Mouse (Mus musculus): ENCODE measurements around the gene 1700025G04Rik.
A peak's percentile ranks its signal among the peaks of the same experiment; 100 is the strongest.

Gene 1700025G04Rik

GRCm38 (mm10) chr1:151900706-151901360 is 189.1 kb downstream of the 1700025G04Rik start:
- DNase-seq (ENCODE audit: inconsistent ontology term) = peak; percentile 69

- DNase-seq (ENCODE audit: inconsistent ontology term) = no peak
These were observed 190.0 kb downstream of the 1700025G04Rik start for GRCm38 (mm10) chr1:151899964-151900363.

GRCm38 (mm10) chr1:151895406-151895805 is 194.5 kb downstream of the 1700025G04Rik start:
- DNase-seq (ENCODE audit: inconsistent ontology term) = no peak

GRCm38 (mm10) chr1:151893976-151894375 is 195.9 kb downstream of the 1700025G04Rik start:
- DNase-seq (ENCODE audit: inconsistent ontology term) = peak; percentile 17

- DNase-seq (ENCODE audit: inconsistent ontology term) = no peak
These were observed 197.9 kb downstream of the 1700025G04Rik start for GRCm38 (mm10) chr1:151892008-151892407.

GRCm38 (mm10) chr1:151891194-151891593 is 198.7 kb downstream of the 1700025G04Rik start:
- peak; percentile 24 for DNase-seq (ENCODE audit: inconsistent ontology term)

- DNase-seq (ENCODE audit: inconsistent ontology term) = peak; percentile 89
These were observed 199.8 kb downstream of the 1700025G04Rik start for GRCm38 (mm10) chr1:151890041-151890621.

GRCm38 (mm10) chr1:151887631-151888030 is 202.3 kb downstream of the 1700025G04Rik start:
- DNase-seq (ENCODE audit: inconsistent ontology term) = no peak

- DNase-seq (ENCODE audit: inconsistent ontology term) = no peak
These were observed 202.8 kb downstream of the 1700025G04Rik start for GRCm38 (mm10) chr1:151887126-151887525.

GRCm38 (mm10) chr1:151886171-151886570 is 203.8 kb downstream of the 1700025G04Rik start:
- DNase-seq (ENCODE audit: inconsistent ontology term) = no peak

- no peak for DNase-seq (ENCODE audit: inconsistent ontology term)
These were observed 208.7 kb downstream of the 1700025G04Rik start for GRCm38 (mm10) chr1:151881253-151881652.

- no peak for DNase-seq (ENCODE audit: inconsistent ontology term)
These were observed 209.2 kb downstream of the 1700025G04Rik start for GRCm38 (mm10) chr1:151880731-151881130.

- DNase-seq (ENCODE audit: inconsistent ontology term) = no peak
These were observed 210.0 kb downstream of the 1700025G04Rik start for GRCm38 (mm10) chr1:151879966-151880365.

- no peak for DNase-seq (ENCODE audit: inconsistent ontology term)
These were observed 210.5 kb downstream of the 1700025G04Rik start for GRCm38 (mm10) chr1:151879308-151879850.

- peak; percentile 99 for DNase-seq (ENCODE audit: inconsistent ontology term)
These were observed 211.5 kb downstream of the 1700025G04Rik start for GRCm38 (mm10) chr1:151878411-151878810.

GRCm38 (mm10) chr1:151872971-151873370 is 217.0 kb downstream of the 1700025G04Rik start:
- peak; percentile 79 for DNase-seq (ENCODE audit: inconsistent ontology term)

- no peak for DNase-seq (ENCODE audit: inconsistent ontology term)
These were observed 225.6 kb downstream of the 1700025G04Rik start for GRCm38 (mm10) chr1:151864326-151864725.

GRCm38 (mm10) chr1:151863797-151864147 is 226.2 kb downstream of the 1700025G04Rik start:
- no peak for DNase-seq (ENCODE audit: inconsistent ontology term)

GRCm38 (mm10) chr1:151863135-151863796 is 226.7 kb downstream of the 1700025G04Rik start:
- DNase-seq (ENCODE audit: inconsistent ontology term) = no peak

- no peak for DNase-seq (ENCODE audit: inconsistent ontology term)
These were observed 227.8 kb downstream of the 1700025G04Rik start for GRCm38 (mm10) chr1:151862109-151862508.

- DNase-seq (ENCODE audit: inconsistent ontology term) = no peak
These were observed 228.5 kb downstream of the 1700025G04Rik start for GRCm38 (mm10) chr1:151861334-151861995.

- DNase-seq (ENCODE audit: inconsistent ontology term) = no peak
These were observed 231.5 kb downstream of the 1700025G04Rik start for GRCm38 (mm10) chr1:151858474-151858873.

All from Muller cell, postnatal 12 days (primary cell).